Mouse (Mus musculus): ENCODE measurements around the gene Ppp1r32.

The Ppp1r32 gene

GRCm38 (mm10) chr19:10458096-10458495 lies 24.6 kb downstream of the Ppp1r32 start:
- no peak for DNase-seq (ENCODE audit: low read depth, low spot score)

GRCm38 (mm10) chr19:10457484-10457800 lies 25.3 kb downstream of the Ppp1r32 start:
- peak; percentile 64 for DNase-seq (ENCODE audit: low read depth, low spot score)

- DNase-seq (ENCODE audit: low read depth, low spot score): peak; percentile 55
Measured at GRCm38 (mm10) chr19:10456752-10457483, 25.8 kb downstream of the Ppp1r32 start, which contains the start of gene Lrrc10b. Gene Lrrc10b (minus strand): TSS chr19:10457473.

- DNase-seq (ENCODE audit: low read depth, low spot score): no peak
Measured at GRCm38 (mm10) chr19:10455437-10455806, 27.3 kb downstream of the Ppp1r32 start.

GRCm38 (mm10) chr19:10454718-10455436 lies 27.9 kb downstream of the Ppp1r32 start:
- DNase-seq (ENCODE audit: low read depth, low spot score): no peak

GRCm38 (mm10) chr19:10449708-10450107 lies 33.0 kb downstream of the Ppp1r32 start:
- DNase-seq (ENCODE audit: low read depth, low spot score): peak; percentile 64

- no peak for DNase-seq (ENCODE audit: low read depth, low spot score)
Measured at GRCm38 (mm10) chr19:10449190-10449589, 33.5 kb downstream of the Ppp1r32 start.

- no peak for DNase-seq (ENCODE audit: low read depth, low spot score)
Measured at GRCm38 (mm10) chr19:10448275-10448674, 34.5 kb downstream of the Ppp1r32 start.

GRCm38 (mm10) chr19:10444685-10445369 lies 37.9 kb downstream of the Ppp1r32 start:
- DNase-seq (ENCODE audit: low read depth, low spot score): no peak

- no peak for DNase-seq (ENCODE audit: low read depth, low spot score)
Measured at GRCm38 (mm10) chr19:10437521-10437920, 45.2 kb downstream of the Ppp1r32 start.

- DNase-seq (ENCODE audit: low read depth, low spot score): no peak
Measured at GRCm38 (mm10) chr19:10436726-10437125, 46.0 kb downstream of the Ppp1r32 start.

- no peak for DNase-seq (ENCODE audit: low read depth, low spot score)
Measured at GRCm38 (mm10) chr19:10435908-10436307, 46.8 kb downstream of the Ppp1r32 start.

- no peak for DNase-seq (ENCODE audit: low read depth, low spot score)
Measured at GRCm38 (mm10) chr19:10434927-10435326, 47.8 kb downstream of the Ppp1r32 start.

- no peak for DNase-seq (ENCODE audit: low read depth, low spot score)
Measured at GRCm38 (mm10) chr19:10433879-10434540, 48.7 kb downstream of the Ppp1r32 start.

GRCm38 (mm10) chr19:10433225-10433624 lies 49.5 kb downstream of the Ppp1r32 start:
- DNase-seq (ENCODE audit: low read depth, low spot score): no peak

GRCm38 (mm10) chr19:10431841-10432240 lies 50.9 kb downstream of the Ppp1r32 start:
- no peak for DNase-seq (ENCODE audit: low read depth, low spot score)

GRCm38 (mm10) chr19:10431410-10431809 lies 51.3 kb downstream of the Ppp1r32 start:
- DNase-seq (ENCODE audit: low read depth, low spot score): no peak

GRCm38 (mm10) chr19:10429371-10429770 lies 53.4 kb downstream of the Ppp1r32 start:
- no peak for DNase-seq (ENCODE audit: low read depth, low spot score)

- DNase-seq (ENCODE audit: low read depth, low spot score): no peak
Measured at GRCm38 (mm10) chr19:10427431-10427830, 55.3 kb downstream of the Ppp1r32 start.

- no peak for DNase-seq (ENCODE audit: low read depth, low spot score)
Measured at GRCm38 (mm10) chr19:10426793-10427192, 55.9 kb downstream of the Ppp1r32 start.

- DNase-seq (ENCODE audit: low read depth, low spot score): no peak
Measured at GRCm38 (mm10) chr19:10426312-10426711, 56.4 kb downstream of the Ppp1r32 start.

Data from brain, embryonic 18.5 days (tissue).